Mouse (Mus musculus): ENCODE results near the gene Whrn. TPM values are rescaled to one million over a fixed set of nuclear protein-coding genes. Genes with fewer than 3 reads are reported as not detected.

The Whrn gene
- polyA plus RNA-seq, 1 experiment: 16.4 TPM

DNA sequence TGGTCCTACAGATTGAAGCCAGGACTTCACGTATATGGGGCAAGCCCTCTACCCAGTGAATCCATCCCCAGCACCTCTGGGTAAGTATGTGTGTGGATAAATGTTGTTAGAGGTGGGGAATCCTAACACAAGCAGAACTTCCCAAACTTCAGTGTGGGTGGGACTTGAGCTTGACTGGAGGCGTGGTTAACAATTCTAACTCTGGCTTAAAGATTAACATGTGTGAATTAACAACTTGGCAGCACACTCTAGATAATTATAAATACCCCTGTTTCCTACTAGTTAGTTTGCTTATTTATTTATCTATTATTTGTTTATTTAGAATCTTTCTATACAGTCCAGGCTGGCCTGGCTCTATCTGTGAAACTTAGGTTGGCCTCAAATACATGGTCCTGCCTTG, 7.9 kb downstream of the Whrn start:
- Histone ChIP-seq H3K27me3 (ENCODE audit: control insufficient read depth, insufficient read depth, low read length) (no peaks in the 10 kb centered on the region), H3K36me3 (ENCODE audit: control insufficient read depth, insufficient read depth, low read length) (no peaks in the 10 kb centered on the region), H3K4me1 (ENCODE audit: control insufficient read depth, insufficient read depth, insufficient read length) (peaks cover 17% of the 10 kb centered on the region; the same call in 1 of the 2 replicates), H3K27ac (ENCODE audit: insufficient read depth, low read length) (no peak overlapping the region), H3K4me3 (ENCODE audit: extremely low read depth, insufficient read depth, insufficient read length) (no peak overlapping the region)
- DNase-seq (ENCODE audit: low read depth in 1 of 2, low spot score in 2 of 2): no peak
- WGBS: 88% methylated on average over 2 of the region's 2 CpGs
- TF ChIP-seq CTCF (IDR thresholded peaks at IDR 0.05; ENCODE audit: extremely low read depth, insufficient read depth, insufficient read length, insufficient replicate concordance) (no peak), POLR2A (IDR thresholded peaks at IDR 0.05; ENCODE audit: low read depth, low read length) (no peak)

DNA sequence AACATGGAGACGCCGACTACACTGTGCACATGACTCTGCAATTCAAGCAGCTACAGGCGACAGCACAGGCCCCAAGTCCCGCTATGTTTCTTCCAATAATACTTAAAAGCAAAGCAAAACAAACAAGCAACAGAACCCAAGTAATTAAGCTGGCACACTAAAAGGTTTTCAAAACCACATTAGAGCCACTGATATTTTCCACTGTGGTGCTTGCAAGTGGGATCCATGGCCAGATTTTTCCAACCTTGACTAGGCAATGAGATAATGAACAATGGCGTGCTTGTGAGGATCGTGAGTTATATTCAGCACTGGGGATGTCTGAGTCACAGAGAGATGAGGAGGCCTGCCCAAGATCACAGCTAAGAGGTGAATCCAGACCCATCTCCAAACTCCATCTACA, 8.5 kb downstream of the Whrn start:
- Histone ChIP-seq H3K36me3 (ENCODE audit: control insufficient read depth, insufficient read depth, low read length) (no peaks in the 10 kb centered on the region), H3K4me3 (ENCODE audit: extremely low read depth, insufficient read depth, insufficient read length) (no peak overlapping the region), H3K27me3 (ENCODE audit: control insufficient read depth, insufficient read depth, low read length) (no peaks in the 10 kb centered on the region), H3K27ac (ENCODE audit: insufficient read depth, low read length) (no peak overlapping the region), H3K4me1 (ENCODE audit: control insufficient read depth, insufficient read depth, insufficient read length) (peaks cover 17% of the 10 kb centered on the region; the same call in 1 of the 2 replicates)
- DNase-seq (ENCODE audit: low read depth in 1 of 2, low spot score in 2 of 2): no peak
- TF ChIP-seq POLR2A (IDR thresholded peaks at IDR 0.05; ENCODE audit: low read depth, low read length): no peak
- TF ChIP-seq CTCF (IDR thresholded peaks at IDR 0.05; ENCODE audit: extremely low read depth, insufficient read depth, insufficient read length, insufficient replicate concordance): no peak
- WGBS: 90% methylated on average over 6 of the region's 6 CpGs

GRCm38 (mm10) chr4:63486523-63486922, 9.3 kb downstream of the Whrn start:
- peak in 1 of 2 experiments; percentile 46 for DNase-seq (ENCODE audit: low read depth in 1 of 2, low spot score in 2 of 2)
- TF ChIP-seq CTCF (IDR thresholded peaks at IDR 0.05; ENCODE audit: extremely low read depth, insufficient read depth, insufficient read length, insufficient replicate concordance) (no peak), POLR2A (IDR thresholded peaks at IDR 0.05; ENCODE audit: low read depth, low read length) (no peak)
- 32% methylated on average over 4 of the region's 4 CpGs for WGBS
- Histone ChIP-seq H3K4me3 (ENCODE audit: extremely low read depth, insufficient read depth, insufficient read length) (no peak overlapping the region), H3K27me3 (ENCODE audit: control insufficient read depth, insufficient read depth, low read length) (no peaks in the 10 kb centered on the region), H3K36me3 (ENCODE audit: control insufficient read depth, insufficient read depth, low read length) (no peaks in the 10 kb centered on the region), H3K27ac (ENCODE audit: insufficient read depth, low read length) (no peak overlapping the region), H3K4me1 (ENCODE audit: control insufficient read depth, insufficient read depth, insufficient read length) (peaks cover 17% of the 10 kb centered on the region; the same call in 1 of the 2 replicates)

DNA sequence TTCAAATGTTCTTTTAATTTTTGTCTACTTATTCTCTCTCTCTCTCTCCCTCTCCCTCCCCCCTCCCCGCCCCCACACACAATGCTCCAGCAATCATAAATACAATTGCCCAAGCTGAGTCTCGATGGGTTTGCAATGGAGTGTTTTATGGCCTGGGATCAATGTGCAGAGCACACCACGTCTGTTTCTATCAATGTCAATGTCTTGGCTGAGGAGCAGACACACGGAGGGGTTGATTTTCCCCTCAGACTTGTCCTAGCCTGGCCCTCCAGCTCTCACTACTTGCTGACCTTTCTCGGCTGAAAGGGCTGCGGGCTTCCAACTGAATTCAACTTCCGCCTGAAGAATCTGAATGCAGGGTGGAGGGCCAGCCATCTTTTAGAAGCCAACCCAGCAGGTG, 12.1 kb downstream of the Whrn start:
- no peak overlapping the region for H3K4me3 ChIP-seq (ENCODE audit: extremely low read depth, insufficient read depth, insufficient read length)
- no peak overlapping the region for H3K27ac ChIP-seq (ENCODE audit: insufficient read depth, low read length)
- H3K36me3 ChIP-seq (ENCODE audit: control insufficient read depth, insufficient read depth, low read length): no peaks in the 10 kb centered on the region
- WGBS: 82% methylated on average over 7 of the region's 7 CpGs
- DNase-seq (ENCODE audit: low read depth in 1 of 2, low spot score in 2 of 2): no peak
- TF ChIP-seq CTCF (IDR thresholded peaks at IDR 0.05; ENCODE audit: extremely low read depth, insufficient read depth, insufficient read length, insufficient replicate concordance) (no peak), POLR2A (IDR thresholded peaks at IDR 0.05; ENCODE audit: low read depth, low read length) (no peak)
- H3K27me3 ChIP-seq (ENCODE audit: control insufficient read depth, insufficient read depth, low read length): no peaks in the 10 kb centered on the region
- H3K4me1 ChIP-seq (ENCODE audit: control insufficient read depth, insufficient read depth, insufficient read length): peaks cover 14% of the 10 kb centered on the region; the same call in 1 of the 2 replicates

DNA sequence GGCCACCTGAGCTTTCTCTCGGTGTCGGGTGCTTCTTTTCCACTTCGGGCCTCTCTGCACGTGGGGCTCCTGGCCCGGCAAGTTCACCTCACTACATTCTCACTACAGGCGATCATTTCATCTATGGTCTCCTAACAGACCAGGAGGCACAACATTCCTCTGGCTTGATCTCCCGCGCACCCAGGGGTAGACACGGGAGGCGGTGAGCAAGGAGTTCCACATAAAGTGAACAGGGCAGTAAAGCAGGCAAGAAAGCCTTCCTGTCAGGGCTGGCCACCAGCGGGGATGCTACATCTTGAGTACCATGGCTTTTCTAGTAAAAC, 15.0 kb downstream of the Whrn start:
- 27% methylated on average over 11 of the region's 11 CpGs for WGBS
- peaks cover 4% of the 10 kb centered on the region; the same call in 1 of the 2 replicates for H3K4me1 ChIP-seq (ENCODE audit: control insufficient read depth, insufficient read depth, insufficient read length)
- H3K36me3 ChIP-seq (ENCODE audit: control insufficient read depth, insufficient read depth, low read length): no peaks in the 10 kb centered on the region
- H3K27me3 ChIP-seq (ENCODE audit: control insufficient read depth, insufficient read depth, low read length): no peaks in the 10 kb centered on the region
- DNase-seq (ENCODE audit: low read depth in 1 of 2, low spot score in 2 of 2): no peak
- no peak overlapping the region for H3K4me3 ChIP-seq (ENCODE audit: extremely low read depth, insufficient read depth, insufficient read length)
- H3K27ac ChIP-seq (ENCODE audit: insufficient read depth, low read length): peak overlapping the region; percentile 35; the same call in 1 of the 2 replicates
- no peak for TF ChIP-seq POLR2A (IDR thresholded peaks at IDR 0.05; ENCODE audit: low read depth, low read length)
- no peak for TF ChIP-seq CTCF (IDR thresholded peaks at IDR 0.05; ENCODE audit: extremely low read depth, insufficient read depth, insufficient read length, insufficient replicate concordance)

- H3K4me1 ChIP-seq (ENCODE audit: control insufficient read depth, insufficient read depth, insufficient read length): peaks cover 3% of the 10 kb centered on the region; the same call in 1 of the 2 replicates
- no peak for TF ChIP-seq POLR2A (IDR thresholded peaks at IDR 0.05; ENCODE audit: low read depth, low read length)
- peak; percentile 63; the same call in 1 of the 2 replicates for TF ChIP-seq CTCF (IDR thresholded peaks at IDR 0.05; ENCODE audit: extremely low read depth, insufficient read depth, insufficient read length, insufficient replicate concordance)
- peak overlapping the region; percentile 35; the same call in 1 of the 2 replicates for H3K27ac ChIP-seq (ENCODE audit: insufficient read depth, low read length)
- no peaks in the 10 kb centered on the region for H3K36me3 ChIP-seq (ENCODE audit: control insufficient read depth, insufficient read depth, low read length)
- WGBS: 29% methylated on average over 11 of the region's 11 CpGs
- H3K27me3 ChIP-seq (ENCODE audit: control insufficient read depth, insufficient read depth, low read length): no peaks in the 10 kb centered on the region
- peak in 1 of 2 experiments; percentile 68 for DNase-seq (ENCODE audit: low read depth in 1 of 2, low spot score in 2 of 2)
- no peak overlapping the region for H3K4me3 ChIP-seq (ENCODE audit: extremely low read depth, insufficient read depth, insufficient read length)
Observed at GRCm38 (mm10) chr4:63480098-63480844, 15.5 kb downstream of the Whrn start.

DNA sequence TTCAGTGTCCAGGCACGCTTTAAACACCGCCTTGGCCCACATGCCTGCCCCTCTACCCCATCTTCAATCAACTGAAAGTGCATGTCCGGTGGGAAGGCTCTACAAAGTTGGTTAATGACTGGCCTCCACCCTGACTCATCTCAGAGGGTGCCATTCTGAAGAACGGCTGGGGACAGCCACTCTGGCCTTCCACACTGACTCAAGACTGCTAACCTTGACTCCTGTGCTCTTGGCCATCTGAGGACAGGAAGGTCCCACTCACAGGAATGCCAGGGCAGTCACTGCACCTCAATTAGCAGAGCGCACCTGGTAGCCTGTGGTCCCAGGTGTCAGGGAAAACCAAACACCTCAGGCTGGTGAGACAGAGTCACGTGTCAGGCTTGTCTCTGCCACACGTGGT, 17.8 kb downstream of the Whrn start:
- WGBS: 66% methylated on average over 7 of the region's 7 CpGs
- no peak for TF ChIP-seq CTCF (IDR thresholded peaks at IDR 0.05; ENCODE audit: extremely low read depth, insufficient read depth, insufficient read length, insufficient replicate concordance)
- TF ChIP-seq POLR2A (IDR thresholded peaks at IDR 0.05; ENCODE audit: low read depth, low read length): no peak
- DNase-seq (ENCODE audit: low read depth in 1 of 2, low spot score in 2 of 2): no peak
- Histone ChIP-seq H3K27ac (ENCODE audit: insufficient read depth, low read length) (no peak overlapping the region), H3K27me3 (ENCODE audit: control insufficient read depth, insufficient read depth, low read length) (no peaks in the 10 kb centered on the region), H3K4me1 (ENCODE audit: control insufficient read depth, insufficient read depth, insufficient read length) (peaks cover 7% of the 10 kb centered on the region; the same call in 1 of the 2 replicates), H3K36me3 (ENCODE audit: control insufficient read depth, insufficient read depth, low read length) (no peaks in the 10 kb centered on the region), H3K4me3 (ENCODE audit: extremely low read depth, insufficient read depth, insufficient read length) (no peak overlapping the region)

All from spleen, adult 2 months (tissue).